Mouse (Mus musculus) splenic B cell, adult 2 months (primary cell): ENCODE measurements around the gene Atxn2.
A peak's percentile ranks its signal among the peaks of the same experiment; 100 is the strongest.

ENCODE experiments used
- DNase-seq: peaks from one replicate; pipeline ENCODE4 v3.0.0-alpha.2; 2011; ENCODE audit warnings: low read depth, low spot score
- H3K27me3 ChIP-seq: 2 replicates; pipeline ENCODE4 v1.6.1; 2012; ENCODE audit warnings: mild to moderate bottlenecking, low read length, moderate library complexity, mixed read lengths; ENCODE audit not compliant: control insufficient read depth, poor library complexity, insufficient read depth, severe bottlenecking
- H3K36me3 ChIP-seq: 2 replicates; pipeline ENCODE4 v1.6.1; 2012; ENCODE audit warnings: mild to moderate bottlenecking, low read length, moderate library complexity, mixed read lengths; ENCODE audit not compliant: control insufficient read depth, poor library complexity, insufficient read depth, severe bottlenecking

Atxn2 gene

DNA sequence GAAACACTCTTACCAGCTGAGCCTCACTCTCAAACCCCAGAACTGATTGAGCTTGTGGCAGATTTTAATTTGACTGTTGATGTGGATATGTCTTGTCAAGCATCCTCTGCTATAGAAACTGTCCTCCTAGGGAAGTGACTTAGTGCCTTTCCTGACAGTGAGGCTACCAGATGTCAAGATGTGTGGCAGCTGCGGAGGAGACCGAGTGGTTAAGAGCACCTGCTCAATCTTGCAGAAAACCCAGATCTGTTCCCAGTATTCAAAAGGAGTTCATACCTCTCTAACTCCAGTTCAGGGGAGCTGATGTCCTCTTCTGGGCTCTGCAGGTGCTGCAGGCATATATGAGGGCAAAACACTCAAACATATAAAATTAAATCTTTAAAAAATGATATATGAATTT, 53.9 kb downstream of the Atxn2 start:
- DNase-seq = no peak
- Histone ChIP-seq H3K27me3 (no peaks in the 10 kb centered on the region), H3K36me3 (no peaks in the 10 kb centered on the region)

DNA sequence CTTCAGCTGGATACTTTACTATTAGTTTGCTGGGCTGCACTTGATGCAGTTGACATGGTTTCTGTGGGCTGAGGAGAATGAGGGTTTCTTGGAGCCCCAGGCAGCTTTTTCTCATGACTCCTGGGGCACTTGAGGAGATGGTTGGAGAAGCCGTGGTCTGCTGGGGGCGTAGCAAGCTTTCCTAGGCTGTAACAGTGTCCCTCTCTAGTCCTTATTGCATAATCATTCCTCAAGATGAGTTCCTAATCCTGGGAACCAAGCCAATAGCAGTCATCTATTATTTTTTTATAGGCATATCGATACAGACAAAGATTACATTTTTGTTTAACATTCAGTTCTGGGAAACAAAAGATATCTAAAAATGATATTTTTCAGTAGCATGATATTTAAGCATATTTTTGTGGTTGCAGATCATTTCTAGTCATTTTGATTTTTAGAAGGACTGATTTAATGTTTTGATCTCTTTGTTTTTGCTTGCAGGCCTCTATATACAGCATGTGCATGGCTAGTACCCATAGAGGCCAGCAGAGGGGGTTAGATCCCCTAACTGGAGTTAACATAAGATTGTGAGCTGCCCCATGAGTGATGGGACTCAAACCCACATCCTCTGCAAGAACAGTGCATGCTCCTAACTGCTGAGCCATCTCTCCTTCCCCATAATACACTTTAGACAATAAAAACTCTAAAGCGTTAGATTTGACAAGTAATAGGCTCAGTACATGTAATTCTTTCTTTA, 55.1 kb downstream of the Atxn2 start:
- peak; percentile 24 for DNase-seq
- H3K27me3 ChIP-seq = no peaks in the 10 kb centered on the region

GRCm38 (mm10) chr5:121767564-121767963, 56.4 kb downstream of the Atxn2 start:
- Histone ChIP-seq H3K36me3 (no peaks in the 10 kb centered on the region), H3K27me3 (no peaks in the 10 kb centered on the region)
- no peak for DNase-seq

More for the DNA sequence above, 55.1 kb downstream of the Atxn2 start:
- no peaks in the 10 kb centered on the region for H3K36me3 ChIP-seq

- Histone ChIP-seq H3K27me3 (no peaks in the 10 kb centered on the region), H3K36me3 (peaks cover 1% of the 10 kb centered on the region; the same call in 1 of the 2 replicates)
- no peak for DNase-seq
Measured at GRCm38 (mm10) chr5:121769827-121770226, 58.7 kb downstream of the Atxn2 start.

DNA sequence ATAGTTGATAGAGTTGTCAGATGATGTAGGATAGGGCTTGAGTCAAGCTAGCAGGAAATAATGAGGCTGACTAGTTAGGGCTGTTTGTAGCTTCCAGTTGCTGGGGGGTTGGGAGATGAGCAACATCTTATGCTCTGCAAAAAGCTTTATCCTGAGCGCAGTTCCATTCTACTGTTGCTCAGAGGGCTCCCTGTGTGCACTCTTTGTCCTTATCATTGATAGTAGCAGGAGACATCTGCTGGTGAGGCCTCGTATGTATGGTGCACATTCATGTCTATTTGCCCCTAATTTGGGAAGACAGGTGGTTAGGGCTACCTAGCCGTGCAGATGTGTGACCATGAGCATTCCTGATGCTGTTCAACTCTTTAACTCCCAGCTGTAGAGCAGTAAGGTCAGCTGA, 60.5 kb downstream of the Atxn2 start:
- H3K36me3 ChIP-seq = peaks cover 1% of the 10 kb centered on the region; the same call in 1 of the 2 replicates
- DNase-seq = no peak

DNA sequence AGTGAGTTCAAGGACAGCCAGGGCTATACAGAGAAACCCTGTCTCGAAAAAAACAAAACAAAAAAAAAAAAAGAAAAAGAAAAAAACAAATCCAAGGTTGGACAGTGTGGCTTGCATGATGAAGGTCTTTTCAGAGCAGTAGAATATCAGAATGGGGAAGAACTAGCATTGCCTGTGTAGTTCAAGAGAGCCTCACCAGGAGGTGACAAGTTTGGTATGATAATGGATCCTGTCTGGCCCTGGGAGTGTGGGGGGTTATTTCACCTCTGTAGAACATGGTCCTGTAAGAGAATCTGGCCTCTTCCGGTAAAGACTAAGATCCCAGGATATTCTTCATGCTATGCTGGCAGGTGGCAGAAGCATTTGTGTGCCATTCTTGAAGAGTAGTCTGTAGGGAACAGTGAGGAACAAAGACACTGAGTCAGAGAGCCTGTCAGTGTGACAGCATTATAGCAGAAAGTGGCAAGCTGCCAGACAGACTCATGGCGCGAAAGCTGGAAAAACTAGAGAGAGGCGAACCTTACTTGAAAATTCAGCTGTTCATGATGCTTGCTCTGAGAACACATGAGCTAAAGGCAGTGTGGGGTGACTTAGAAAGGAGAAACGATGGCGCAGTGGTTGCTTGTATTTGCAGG, 67.5 kb downstream of the Atxn2 start:
- H3K36me3 ChIP-seq = peaks cover 6% of the 10 kb centered on the region; the same call in 1 of the 2 replicates
- H3K27me3 ChIP-seq = no peaks in the 10 kb centered on the region
- no peak for DNase-seq

More for the DNA sequence above, 60.5 kb downstream of the Atxn2 start:
- no peaks in the 10 kb centered on the region for H3K27me3 ChIP-seq

DNA sequence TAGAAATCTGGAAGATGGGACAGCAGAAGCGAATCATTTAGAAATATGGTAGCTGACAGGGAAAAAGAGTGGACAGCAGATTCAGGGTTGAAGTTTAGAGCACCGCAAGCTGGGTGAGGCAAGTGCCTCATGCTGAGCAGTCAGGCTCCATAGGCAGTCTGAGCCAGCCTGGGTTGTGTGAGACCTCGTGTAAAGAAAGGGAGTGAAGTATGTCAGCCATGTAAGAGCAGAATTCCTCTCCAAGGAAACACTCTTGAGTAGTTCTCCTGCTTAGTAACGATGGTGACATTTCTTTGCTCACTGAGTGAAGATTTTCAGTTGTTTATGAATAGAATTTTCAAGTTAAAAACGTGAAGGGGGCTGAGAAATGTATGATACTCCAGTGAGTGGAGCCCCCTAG, 69.0 kb downstream of the Atxn2 start:
- DNase-seq = no peak
- no peaks in the 10 kb centered on the region for H3K27me3 ChIP-seq

GRCm38 (mm10) chr5:121782467-121782866, 71.3 kb downstream of the Atxn2 start:
- peaks cover 10% of the 10 kb centered on the region; the same call in 1 of the 2 replicates for H3K36me3 ChIP-seq
- DNase-seq = no peak
- no peaks in the 10 kb centered on the region for H3K27me3 ChIP-seq

More for the DNA sequence above, 69.0 kb downstream of the Atxn2 start:
- H3K36me3 ChIP-seq = peaks cover 6% of the 10 kb centered on the region; the same call in 1 of the 2 replicates

DNA sequence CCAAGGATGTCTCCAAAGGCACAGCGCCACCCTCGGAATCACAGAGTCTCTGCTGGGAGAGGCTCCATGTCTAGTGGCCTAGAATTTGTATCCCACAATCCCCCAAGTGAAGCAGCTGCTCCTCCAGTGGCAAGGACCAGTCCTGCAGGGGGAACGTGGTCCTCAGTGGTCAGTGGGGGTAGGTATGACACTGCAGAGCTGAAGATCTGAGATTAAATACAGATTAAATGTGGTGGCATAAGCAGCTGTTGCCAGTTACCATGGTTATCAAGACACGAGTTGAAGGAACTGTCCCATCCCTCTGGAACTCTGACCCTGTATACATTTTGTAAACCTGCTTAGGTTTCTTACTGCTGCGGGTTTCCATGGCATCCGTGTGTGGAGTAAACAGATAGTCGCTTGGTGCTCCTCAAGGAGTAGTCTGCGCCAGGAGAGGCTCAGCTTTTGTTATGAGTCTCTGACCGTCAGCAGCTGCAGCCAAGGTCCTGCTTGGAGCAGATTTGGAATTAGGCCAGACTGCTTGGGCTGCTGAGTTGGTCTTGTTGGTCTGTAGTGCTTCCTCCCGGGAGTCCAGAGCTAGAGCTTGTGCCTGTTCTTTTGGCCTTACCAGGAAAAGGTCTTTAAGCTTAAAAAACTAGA, 72.8 kb downstream of the Atxn2 start:
- Histone ChIP-seq H3K27me3 (no peaks in the 10 kb centered on the region), H3K36me3 (peaks cover 6% of the 10 kb centered on the region; the same call in 1 of the 2 replicates)
- no peak for DNase-seq

GRCm38 (mm10) chr5:121791026-121791425, 79.9 kb downstream of the Atxn2 start:
- Histone ChIP-seq H3K27me3 (no peaks in the 10 kb centered on the region), H3K36me3 (peaks cover 5% of the 10 kb centered on the region; the same call in 1 of the 2 replicates)
- DNase-seq = peak; percentile 54

DNA sequence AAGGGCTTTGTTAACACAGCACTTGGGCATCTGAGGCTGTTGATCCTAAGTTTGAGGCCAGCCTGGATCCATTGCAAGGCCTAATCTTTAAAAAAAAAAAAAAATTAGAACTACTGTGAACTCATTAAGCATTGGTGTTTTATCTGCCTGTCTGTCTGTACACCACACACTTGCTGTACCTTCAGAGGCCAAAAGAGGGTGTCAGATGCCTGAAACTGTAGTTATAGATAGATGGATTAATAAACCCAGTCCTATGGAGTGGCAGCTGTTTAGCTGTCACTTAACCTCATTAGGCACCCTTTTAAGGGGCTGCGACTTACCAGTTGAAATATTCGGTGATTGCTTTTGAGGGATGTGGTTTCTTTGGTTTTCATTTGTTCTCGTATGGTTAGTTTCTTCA, 84.7 kb downstream of the Atxn2 start:
- Histone ChIP-seq H3K27me3 (no peaks in the 10 kb centered on the region), H3K36me3 (peaks cover 10% of the 10 kb centered on the region)
- peak; percentile 71 for DNase-seq

DNA sequence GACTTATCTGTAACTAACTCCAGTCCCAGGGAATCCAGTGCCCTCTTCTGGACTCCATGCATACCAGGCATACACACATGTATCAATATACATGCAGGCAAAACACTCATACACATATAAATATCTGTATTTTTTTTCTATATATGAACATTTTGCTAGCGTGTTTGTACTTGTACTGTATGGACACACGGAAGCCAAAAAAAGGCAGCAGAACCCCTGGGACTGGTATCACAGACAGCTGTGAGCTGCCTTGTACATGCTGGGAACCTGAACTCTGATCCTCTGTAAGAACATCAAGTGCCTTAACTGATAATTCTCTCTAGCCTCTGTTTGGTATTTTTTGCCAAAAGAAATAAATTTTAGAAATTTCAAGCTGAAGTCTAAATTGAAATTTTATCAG, 87.3 kb downstream of the Atxn2 start:
- DNase-seq = no peak
- Histone ChIP-seq H3K36me3 (peaks cover 12% of the 10 kb centered on the region), H3K27me3 (no peaks in the 10 kb centered on the region)

DNA sequence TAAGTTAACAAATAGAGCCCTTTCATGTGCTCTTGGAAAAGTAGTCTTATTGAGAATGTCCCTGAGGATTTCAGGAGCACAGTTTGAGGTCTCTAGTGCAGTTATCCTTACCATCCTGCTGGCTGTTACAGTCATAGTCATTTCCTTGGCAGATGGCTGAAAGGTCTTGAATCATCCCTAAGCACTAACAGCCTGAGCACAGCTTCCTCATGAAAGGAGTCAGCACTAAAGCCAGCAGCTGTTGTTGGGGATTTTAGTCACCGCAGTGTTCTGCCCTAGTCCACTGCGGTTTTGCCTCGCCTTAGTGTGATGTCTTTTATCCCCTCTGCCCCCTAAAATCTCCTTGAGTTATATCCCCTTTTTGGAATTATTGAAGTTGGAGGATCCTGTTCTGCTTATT, 96.0 kb downstream of the Atxn2 start:
- Histone ChIP-seq H3K27me3 (no peaks in the 10 kb centered on the region), H3K36me3 (peaks cover 4% of the 10 kb centered on the region)
- DNase-seq = no peak

GRCm38 (mm10) chr5:121808202-121808601, 97.1 kb downstream of the Atxn2 start:
- Histone ChIP-seq H3K36me3 (peaks cover 2% of the 10 kb centered on the region; the same call in 1 of the 2 replicates), H3K27me3 (no peaks in the 10 kb centered on the region)
- DNase-seq = no peak

DNA sequence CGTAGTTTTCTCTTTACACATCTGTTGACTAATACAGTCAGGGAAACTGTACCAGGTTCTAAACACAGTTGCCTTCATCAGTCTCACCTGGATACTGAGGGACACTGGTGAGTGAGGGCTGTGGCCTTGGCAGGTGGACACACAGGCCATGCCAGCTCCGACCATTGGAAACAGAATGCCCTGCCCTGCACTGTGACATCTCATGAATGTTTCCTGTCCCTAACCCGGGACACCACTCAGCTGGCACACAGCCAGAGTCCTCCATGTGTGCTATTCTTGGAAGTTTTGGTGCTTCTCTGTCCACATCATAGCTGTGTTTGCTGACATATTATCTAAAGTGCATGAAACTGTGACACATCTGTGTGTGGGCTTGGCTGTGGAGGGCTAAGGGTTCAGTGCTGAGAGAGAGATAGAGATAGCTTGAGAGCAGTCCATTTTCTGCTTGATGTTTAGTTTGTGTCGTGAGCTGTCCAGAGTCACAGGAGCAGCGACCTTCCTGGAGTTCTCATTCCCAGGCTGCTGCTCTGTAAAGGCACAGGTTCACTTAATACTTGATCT, 98.6 kb downstream of the Atxn2 start:
- DNase-seq = no peak
- H3K27me3 ChIP-seq = no peaks in the 10 kb centered on the region
- H3K36me3 ChIP-seq = peaks cover 2% of the 10 kb centered on the region; the same call in 1 of the 2 replicates
